Mouse (Mus musculus) liver, embryonic 12.5 days (tissue): ENCODE results near the gene Nmnat1. TPM values are rescaled to one million over a fixed set of nuclear protein-coding genes. Genes with fewer than 3 reads are reported as not detected.
"Not testable (repeated sequence)": the region's sequence is repeated elsewhere in the genome, so short reads cannot be mapped to it uniquely, and the experiment has no call there.

Source experiments
- ATAC-seq: fragments of 200-750 bp; cut with Nextera tagmentation; 2 replicates; pipeline ENCODE4 v1.8.0; 2017; ENCODE audit warnings: moderate number of reproducible peaks, mild to moderate bottlenecking, moderate library complexity
- H3K27ac ChIP-seq: fragments of 300-500 bp; sonication (generic); 2 replicates; pipeline ENCODE4 v1.5.1; 2016; ENCODE audit warnings: mild to moderate bottlenecking
- H3K27me3 ChIP-seq: fragments of 300-500 bp; sonication (generic); replicated peaks from 2 replicates; pipeline ENCODE4 v1.6.1; 2016; ENCODE audit warnings: mild to moderate bottlenecking, moderate library complexity
- H3K36me3 ChIP-seq: fragments of 300-500 bp; sonication (generic); 2 replicates; pipeline ENCODE4 v1.6.1; 2016; ENCODE audit warnings: mild to moderate bottlenecking, moderate library complexity
- H3K4me1 ChIP-seq: fragments of 300-500 bp; sonication (generic); 2 replicates; pipeline ENCODE4 v1.6.1; 2016
- H3K4me2 ChIP-seq: fragments of 300-500 bp; sonication (generic); 2 replicates; pipeline ENCODE4 v1.6.1; 2016; ENCODE audit warnings: mild to moderate bottlenecking, moderate library complexity
- H3K4me3 ChIP-seq: fragments of 300-500 bp; sonication (generic); 2 replicates; pipeline ENCODE4 v1.5.1; 2016; ENCODE audit warnings: mild to moderate bottlenecking, moderate library complexity
- H3K9ac ChIP-seq: fragments of 300-500 bp; sonication (generic); 2 replicates; pipeline ENCODE4 v1.6.1; 2016; ENCODE audit warnings: mild to moderate bottlenecking, moderate library complexity
- H3K9me3 ChIP-seq: fragments of 300-500 bp; sonication (generic); replicated peaks from 2 replicates; pipeline ENCODE4 v1.6.1; 2016; ENCODE audit warnings: mild to moderate bottlenecking, moderate library complexity
- WGBS: fragments of 180-500 bp; shearing (Covaris S2); methylation state at CpG from one replicate; pipeline ENCODE4 v1.1.7; 2016; ENCODE audit not compliant: insufficient replicate concordance; 5-methylcytosine and 5-hydroxymethylcytosine counted together
- polyA plus RNA-seq: library from polyadenylated mRNA; unstranded; fragments of >200 nt; fragmentation: Nextera tagmentation; extraction: Ambion mirVana; gene quantifications from 2 replicates; pipeline ENCODE4 v1.2.1, GENCODE M21; 2016

The Nmnat1 gene
- polyA plus RNA-seq, 1 experiment from 2014 or later = 8.4 TPM

DNA sequence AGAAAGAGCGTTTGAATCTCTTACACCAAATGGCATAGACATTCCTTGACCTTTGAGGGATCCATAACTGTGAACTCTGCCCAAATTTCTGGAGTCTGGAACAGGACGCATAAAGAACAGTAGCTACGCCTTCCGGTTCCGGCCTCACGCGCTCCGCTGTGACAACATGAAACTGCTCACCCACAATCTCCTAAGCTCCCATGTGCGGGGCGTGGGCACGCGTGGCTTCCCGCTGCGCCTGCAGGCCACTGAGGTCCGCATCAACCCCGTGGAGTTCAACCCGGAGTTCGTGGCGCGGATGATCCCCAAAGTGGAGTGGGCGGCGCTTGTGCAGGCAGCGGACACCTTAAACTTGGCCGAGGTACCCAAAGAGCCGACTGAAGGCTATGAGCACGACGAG, 27.8 kb downstream of the Nmnat1 start:
- not testable (repeated sequence) for ATAC-seq, H3K27me3 ChIP-seq, H3K9me3 ChIP-seq, H3K9ac ChIP-seq, H3K4me3 ChIP-seq, H3K4me2 ChIP-seq, H3K36me3 ChIP-seq, H3K27ac ChIP-seq, H3K4me1 ChIP-seq
- 76% methylated on average over 27 of the region's 27 CpGs for WGBS

GRCm38 (mm10) chr4:149454879-149455278, 30.1 kb downstream of the Nmnat1 start, which contains the start of gene Rbp7:
Rbp7 (minus strand) TSS chr4:149454978.
- no peak within 1 kb of the TSS for H3K4me2 ChIP-seq
- 51% methylated on average over 8 of the region's 8 CpGs for WGBS
- no peak for ATAC-seq
- H3K4me3 ChIP-seq = no peak within 1 kb of the TSS
- 0 out of 2 replicates have a peak, but pooled peaks cover 5% of the 10 kb centered on the region for H3K4me1 ChIP-seq
- H3K27ac ChIP-seq = no peak within 1 kb of the TSS
- no peaks in the 10 kb centered on the region for H3K36me3 ChIP-seq
- H3K9me3 ChIP-seq = no peaks in the 10 kb centered on the region
- peaks cover 4% of the 10 kb centered on the region; the same call in 1 of the 2 replicates for H3K27me3 ChIP-seq
- H3K9ac ChIP-seq = no peak within 1 kb of the TSS

GRCm38 (mm10) chr4:149454263-149454662, 30.7 kb downstream of the Nmnat1 start:
- 0 out of 2 replicates have a peak, but pooled peaks cover 5% of the 10 kb centered on the region for H3K4me1 ChIP-seq
- no peaks in the 10 kb centered on the region for H3K9me3 ChIP-seq
- no peak overlapping the region for H3K27ac ChIP-seq
- H3K4me3 ChIP-seq = no peak overlapping the region
- no peaks in the 10 kb centered on the region for H3K36me3 ChIP-seq
- ATAC-seq = no peak
- H3K4me2 ChIP-seq = no peak overlapping the region
- H3K9ac ChIP-seq = no peak overlapping the region
- H3K27me3 ChIP-seq = peaks cover 4% of the 10 kb centered on the region; the same call in 1 of the 2 replicates
- WGBS = 79% methylated on average over 17 of the region's 17 CpGs

- Histone ChIP-seq H3K36me3 (no peaks in the 10 kb centered on the region), H3K4me3 (no peak overlapping the region), H3K27ac (no peak overlapping the region), H3K9ac (no peak overlapping the region), H3K27me3 (peaks cover 4% of the 10 kb centered on the region; the same call in 1 of the 2 replicates), H3K4me1 (0 out of 2 replicates have a peak, but pooled peaks cover 5% of the 10 kb centered on the region), H3K9me3 (no peaks in the 10 kb centered on the region), H3K4me2 (no peak overlapping the region)
- no peak for ATAC-seq
- 69% methylated on average over 4 of the region's 4 CpGs for WGBS
Observed at GRCm38 (mm10) chr4:149453656-149454055, 31.3 kb downstream of the Nmnat1 start.

- Histone ChIP-seq H3K27me3 (no peaks in the 10 kb centered on the region), H3K9ac (no peak overlapping the region), H3K4me2 (no peak overlapping the region), H3K36me3 (no peaks in the 10 kb centered on the region), H3K4me3 (no peak overlapping the region), H3K4me1 (peaks cover 14% of the 10 kb centered on the region), H3K27ac (no peak overlapping the region), H3K9me3 (no peaks in the 10 kb centered on the region)
- no peak for ATAC-seq
- 75% methylated on average over 3 of the region's 3 CpGs for WGBS
Observed at GRCm38 (mm10) chr4:149450636-149451035, 34.4 kb downstream of the Nmnat1 start.

DNA sequence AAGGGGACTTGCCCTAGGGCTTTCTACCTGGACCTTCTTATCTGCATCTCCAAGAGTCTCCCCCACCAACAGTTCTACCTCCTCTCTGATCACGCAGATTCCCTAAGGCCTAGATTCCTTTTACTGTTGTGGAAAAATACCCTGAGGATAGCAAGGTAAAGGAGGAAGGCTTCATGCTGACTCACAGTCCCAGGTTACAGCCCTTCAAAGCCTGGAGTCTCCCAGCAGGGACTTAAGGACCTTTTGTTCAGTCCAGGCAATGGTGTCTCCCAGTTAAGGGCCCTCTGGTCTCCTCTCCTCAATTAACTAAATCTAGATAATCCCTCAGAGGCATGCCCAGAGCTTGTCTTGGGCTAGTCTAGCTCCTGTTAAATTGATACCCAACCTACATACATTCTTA, 38.7 kb downstream of the Nmnat1 start:
- Histone ChIP-seq H3K4me1 (peaks cover 22% of the 10 kb centered on the region), H3K27ac (peak overlapping the region; percentile 55), H3K36me3 (no peaks in the 10 kb centered on the region), H3K27me3 (no peaks in the 10 kb centered on the region), H3K4me3 (peak overlapping the region; percentile 49; the same call in 1 of the 2 replicates), H3K9me3 (no peaks in the 10 kb centered on the region), H3K9ac (peak overlapping the region; percentile 65; the same call in 1 of the 2 replicates), H3K4me2 (peak overlapping the region; percentile 78)
- ATAC-seq = no peak
- WGBS = 59% methylated on average over 1 of the region's 1 CpGs

DNA sequence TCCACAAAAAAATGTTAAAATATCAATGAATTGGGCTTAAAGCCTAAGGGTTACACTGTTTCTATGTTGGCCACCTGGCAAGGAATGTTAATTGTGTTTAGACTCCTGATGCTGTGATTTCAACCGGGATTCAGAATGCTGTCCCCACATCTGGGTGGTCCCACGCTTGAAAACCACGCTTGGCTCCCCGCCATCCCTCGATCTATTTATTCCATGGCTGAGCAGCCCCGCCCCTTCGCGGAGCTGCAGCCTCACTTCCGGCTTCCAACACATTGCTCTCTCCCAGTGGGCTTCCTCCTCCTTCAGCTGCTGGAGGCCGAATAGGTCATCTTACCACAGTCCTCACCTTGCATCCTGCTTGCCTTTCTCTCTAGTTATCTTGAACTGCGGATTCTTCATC, 39.1 kb downstream of the Nmnat1 start:
- Histone ChIP-seq H3K9me3 (no peaks in the 10 kb centered on the region), H3K27ac (peak overlapping the region; percentile 75), H3K4me2 (peak overlapping the region; percentile 78), H3K36me3 (no peaks in the 10 kb centered on the region), H3K9ac (peak overlapping the region; percentile 65), H3K4me3 (peak overlapping the region; percentile 49), H3K4me1 (peaks cover 22% of the 10 kb centered on the region), H3K27me3 (no peaks in the 10 kb centered on the region)
- WGBS = 2% methylated on average over 11 of the region's 11 CpGs
- ATAC-seq = peak; percentile 46

DNA sequence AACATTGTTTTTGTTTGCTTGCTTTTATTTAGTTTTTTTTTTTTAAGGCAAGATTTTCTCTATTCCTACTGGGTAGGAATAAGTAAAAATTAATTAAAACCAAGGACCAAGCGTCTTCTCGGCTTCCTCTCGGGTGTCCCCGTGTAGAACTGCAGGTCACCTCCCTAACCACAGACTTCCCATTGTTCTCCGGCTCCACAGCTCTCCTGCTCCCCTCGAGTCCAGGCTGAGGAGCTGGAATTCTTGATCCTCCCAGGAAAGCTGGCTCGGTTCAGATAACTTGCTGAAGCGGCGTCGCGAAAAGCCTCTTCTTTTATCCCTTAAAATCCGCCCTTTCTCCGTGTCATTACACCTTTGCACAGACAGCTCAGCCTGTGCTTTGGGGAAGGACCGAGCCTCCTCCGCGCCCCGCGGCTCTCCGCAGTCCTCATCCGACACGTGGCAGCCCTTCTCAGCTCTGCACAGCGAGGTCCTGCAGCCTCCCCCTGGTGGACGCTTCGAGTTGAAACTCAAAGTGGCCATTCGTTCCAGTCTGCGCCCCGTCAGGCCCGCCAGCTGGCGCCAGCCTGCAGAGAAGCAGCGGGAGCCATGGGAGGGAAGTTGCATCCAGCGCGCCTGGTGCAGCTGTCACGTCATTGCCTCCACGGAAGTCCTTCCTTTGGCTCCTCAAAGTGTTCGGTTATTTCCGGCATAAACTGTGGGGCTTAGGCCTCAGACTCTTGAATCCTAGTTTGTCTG, 39.9 kb downstream of the Nmnat1 start:
- Histone ChIP-seq H3K4me2 (peak overlapping the region; percentile 78), H3K36me3 (no peaks in the 10 kb centered on the region), H3K27ac (peak overlapping the region; percentile 75), H3K9ac (peak overlapping the region; percentile 65), H3K4me1 (peaks cover 22% of the 10 kb centered on the region), H3K9me3 (no peaks in the 10 kb centered on the region), H3K27me3 (no peaks in the 10 kb centered on the region), H3K4me3 (peak overlapping the region; percentile 49)
- ATAC-seq = peak; percentile 94
- WGBS = 2% methylated on average over 36 of the region's 36 CpGs

DNA sequence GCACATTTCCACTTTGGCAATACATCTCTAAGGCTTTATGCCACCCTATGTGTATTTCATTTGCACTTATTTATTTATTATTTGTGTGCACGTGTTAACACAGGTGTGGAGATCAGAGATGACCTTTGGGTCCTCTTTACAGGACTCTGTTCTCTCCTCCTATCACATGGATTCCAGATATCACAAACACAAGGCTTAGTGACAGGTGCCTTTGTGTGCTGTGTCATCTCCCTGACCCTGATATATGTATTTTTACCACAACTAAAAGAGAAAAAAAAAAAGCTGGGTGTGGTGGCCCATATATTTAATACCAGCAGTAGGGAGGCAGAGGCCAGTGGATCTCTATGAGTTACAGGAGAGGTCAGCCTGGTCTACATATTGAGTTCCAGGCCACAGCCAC, 40.5 kb downstream of the Nmnat1 start:
- peak overlapping the region; percentile 78 for H3K4me2 ChIP-seq
- no peaks in the 10 kb centered on the region for H3K9me3 ChIP-seq
- no peaks in the 10 kb centered on the region for H3K36me3 ChIP-seq
- peaks cover 25% of the 10 kb centered on the region for H3K4me1 ChIP-seq
- ATAC-seq = no peak
- no peak overlapping the region for H3K4me3 ChIP-seq
- H3K9ac ChIP-seq = peak overlapping the region; percentile 65; the same call in 1 of the 2 replicates
- H3K27ac ChIP-seq = no peak overlapping the region
- WGBS = 43% methylated on average over 1 of the region's 1 CpGs
- no peaks in the 10 kb centered on the region for H3K27me3 ChIP-seq

GRCm38 (mm10) chr4:149442436-149442835, 42.6 kb downstream of the Nmnat1 start:
- no peak overlapping the region for H3K4me2 ChIP-seq
- H3K27ac ChIP-seq = no peak overlapping the region
- H3K4me3 ChIP-seq = no peak overlapping the region
- no peak overlapping the region for H3K9ac ChIP-seq
- ATAC-seq = no peak
- H3K9me3 ChIP-seq = no peaks in the 10 kb centered on the region
- H3K27me3 ChIP-seq = no peaks in the 10 kb centered on the region
- H3K4me1 ChIP-seq = peaks cover 28% of the 10 kb centered on the region
- no peaks in the 10 kb centered on the region for H3K36me3 ChIP-seq
- 54% methylated on average over 3 of the region's 3 CpGs for WGBS

- Histone ChIP-seq H3K4me2 (no peak overlapping the region), H3K27me3 (no peaks in the 10 kb centered on the region), H3K27ac (no peak overlapping the region), H3K9ac (no peak overlapping the region), H3K9me3 (no peaks in the 10 kb centered on the region), H3K4me1 (peaks cover 18% of the 10 kb centered on the region), H3K36me3 (no peaks in the 10 kb centered on the region), H3K4me3 (no peak overlapping the region)
- ATAC-seq = no peak
- WGBS = 69% methylated on average over 8 of the region's 8 CpGs
Observed at GRCm38 (mm10) chr4:149440576-149440975, 44.4 kb downstream of the Nmnat1 start.

DNA sequence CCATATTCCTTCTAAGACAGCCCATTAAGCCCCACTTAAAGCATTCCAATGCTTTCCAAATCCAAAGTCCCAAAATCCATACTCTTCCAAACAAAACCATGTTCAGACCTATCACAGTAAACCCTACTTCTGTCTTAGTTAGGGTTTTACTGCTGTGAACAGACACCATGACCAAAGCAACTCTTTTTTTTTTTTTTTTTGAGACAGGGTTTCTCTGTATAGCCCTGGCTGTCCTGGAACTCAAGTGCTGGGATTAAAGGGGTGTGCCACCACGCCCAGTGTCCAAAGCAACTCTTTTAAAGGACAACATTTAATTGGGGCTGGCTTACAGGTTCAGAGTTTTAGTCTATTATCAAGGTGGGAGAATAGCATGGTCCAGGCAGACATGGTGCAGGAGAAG, 53.1 kb downstream of the Nmnat1 start:
- 43% methylated on average over 1 of the region's 1 CpGs for WGBS

More for the DNA sequence above, 53.1 kb downstream of the Nmnat1 start:
- not testable (repeated sequence) for H3K36me3 ChIP-seq, H3K27ac ChIP-seq, H3K9ac ChIP-seq, H3K9me3 ChIP-seq, H3K4me2 ChIP-seq, H3K27me3 ChIP-seq, H3K4me3 ChIP-seq, H3K4me1 ChIP-seq, ATAC-seq
